Mouse (Mus musculus): ENCODE data around the gene Hbp1. TPM values are rescaled to one million over a fixed set of nuclear protein-coding genes. Genes with fewer than 3 reads are reported as not detected.

Hbp1 gene
- 3.0 and 6.8 TPM in 2 replicates for polyA plus RNA-seq (2012; ENCODE audit: low replicate concordance)

DNA sequence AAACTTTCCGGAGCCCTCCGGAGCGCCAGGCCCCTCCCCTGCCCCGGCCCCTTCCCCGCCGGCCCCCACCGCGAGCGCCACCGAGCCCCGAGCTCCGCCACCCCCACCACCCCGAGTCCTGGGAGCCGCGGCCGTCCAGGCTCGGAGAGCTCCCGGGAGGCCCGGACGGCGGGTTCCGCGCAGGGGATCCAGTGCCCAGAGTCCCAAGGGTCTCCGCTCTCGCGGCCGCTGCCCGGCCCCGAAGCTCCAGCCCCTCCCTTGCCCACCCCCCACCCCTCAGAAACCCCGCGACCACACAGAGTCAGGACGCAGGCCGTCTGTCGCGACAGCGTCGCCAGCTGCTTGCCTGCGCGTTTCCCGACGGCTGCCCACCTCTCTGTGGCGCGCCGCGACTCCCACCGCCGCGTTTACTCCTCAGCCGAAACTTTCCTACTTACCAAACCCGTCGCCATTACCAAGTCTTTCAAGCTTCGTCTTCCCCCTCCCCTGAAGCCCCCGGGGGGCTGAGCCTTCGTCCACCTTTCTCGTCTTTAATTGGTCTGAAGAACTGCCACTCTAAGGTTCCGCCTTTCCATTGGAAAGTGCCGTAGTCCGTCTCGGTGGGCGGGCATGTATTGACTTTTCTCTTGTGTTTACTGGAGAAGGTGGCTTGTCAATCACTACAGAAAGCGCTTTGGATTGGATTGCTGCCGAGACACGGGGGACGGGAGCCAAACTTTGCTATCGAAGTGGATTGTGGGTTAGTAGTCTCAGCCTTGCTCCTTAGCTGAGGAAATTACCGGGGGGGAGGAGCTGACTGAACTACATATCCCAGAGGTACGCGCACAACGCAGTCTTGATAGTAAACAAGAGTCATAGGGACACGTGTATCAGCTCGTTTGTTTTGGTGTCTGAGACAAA is at the start of gene Hbp1:
Hbp1 (minus strand) TSS at position 777 of the 900 bp plus-strand sequence.

Other genes starting within 250 kb of the Hbp1 start
- gene Gpr22, start 236.6 kb downstream of the Hbp1 start, polyA plus RNA-seq (2012; ENCODE audit: low replicate concordance) = not detected in 2 replicates
- gene Prkar2b, start 110.8 kb upstream of the Hbp1 start, polyA plus RNA-seq (2012; ENCODE audit: low replicate concordance) = 7.7 and 9.2 TPM in 2 replicates